In genomic region chr9:50603998-50604324, GRCm38 (mm10) we compare ENCODE assay signal across 8 mouse cellular contexts. TPM values are rescaled to one million over a fixed set of nuclear protein-coding genes. Genes with fewer than 3 reads are reported as not detected.
A peak's percentile ranks its signal among the peaks of the same experiment; 100 is the strongest.
DNase-seq lines count a peak whose midpoint lies in the region; ATAC-seq and TF ChIP-seq lines count a peak whose summit lies in the region.

No protein-coding gene starts in this region.

- peak overlapping the region; percentile 77 for H3K4me2 ChIP-seq in kidney, embryonic 14.5 days (replicated peaks; ENCODE audit: low read depth, low read length)
- peak overlapping the region; percentile 90 for H3K4me2 ChIP-seq in hindbrain, embryonic 13.5 days
- H3K4me2 ChIP-seq in midbrain, embryonic 12.5 days (replicated peaks) = peak overlapping the region; percentile 83

- DNase-seq in kidney, adult 8-10 months = no peak
- no peak for DNase-seq in right cerebral cortex, postnatal 14 days
- no peak for DNase-seq in cerebellum, adult 11-12 months

- peak; percentile 86 for ATAC-seq in kidney, embryonic 14.5 days (ENCODE audit: low FRiP score, low TSS enrichment)
- ATAC-seq in hindbrain, embryonic 13.5 days (ENCODE audit: low FRiP score) = peak; percentile 93
- ATAC-seq in midbrain, embryonic 12.5 days (ENCODE audit: low FRiP score, low read depth) = peak; percentile 90
- no peak for ATAC-seq in granulocyte monocyte progenitor cell, adult 5-6 weeks (replicated peaks; ENCODE audit: poor library complexity, severe bottlenecking)

- H3K4me3 ChIP-seq in kidney, embryonic 14.5 days (ENCODE audit: low read length) = peak overlapping the region; percentile 81
- H3K4me3 ChIP-seq in bone marrow, adult 2 months (replicated peaks; ENCODE audit: control insufficient read depth, low read depth, low read length) = peak overlapping the region; percentile 94
- peak overlapping the region; percentile 89 for H3K4me3 ChIP-seq in hindbrain, embryonic 13.5 days
- peak overlapping the region; percentile 80 for H3K4me3 ChIP-seq in midbrain, embryonic 12.5 days

- peaks cover 46% of the 10 kb centered on the region for H3K36me3 ChIP-seq in kidney, embryonic 14.5 days (ENCODE audit: control insufficient read depth, insufficient read depth, low read length)
- H3K36me3 ChIP-seq in hindbrain, embryonic 13.5 days = peaks cover 44% of the 10 kb centered on the region
- H3K36me3 ChIP-seq in midbrain, embryonic 12.5 days = peaks cover 44% of the 10 kb centered on the region

- peak overlapping the region; percentile 89 for H3K27ac ChIP-seq in kidney, embryonic 14.5 days (ENCODE audit: low read depth, low read length)
- peak overlapping the region; percentile 85 for H3K27ac ChIP-seq in bone marrow, adult 2 months (ENCODE audit: control insufficient read depth, insufficient read depth, low read depth, low read length, poor library complexity)
- peak overlapping the region; percentile 93 for H3K27ac ChIP-seq in hindbrain, embryonic 13.5 days
- H3K27ac ChIP-seq in midbrain, embryonic 12.5 days (replicated peaks) = peak overlapping the region; percentile 88

- peak overlapping the region; percentile 86 for H3K9ac ChIP-seq in kidney, embryonic 14.5 days (ENCODE audit: low read depth, low read length)
- peak overlapping the region; percentile 95 for H3K9ac ChIP-seq in hindbrain, embryonic 13.5 days
- peak overlapping the region; percentile 88 for H3K9ac ChIP-seq in midbrain, embryonic 12.5 days (replicated peaks)

- WGBS in kidney, embryonic 14.5 days = under 1% methylated on average over 24 of the region's 24 CpGs
- under 1% methylated on average over 24 of the region's 24 CpGs for WGBS in bone marrow, adult 2 months
- WGBS in hindbrain, embryonic 13.5 days = under 1% methylated on average over 24 of the region's 24 CpGs
- WGBS in midbrain, embryonic 12.5 days = 1% methylated on average over 24 of the region's 24 CpGs

- peaks cover 15% of the 10 kb centered on the region for H3K4me1 ChIP-seq in kidney, embryonic 14.5 days (ENCODE audit: control insufficient read depth, insufficient read depth, low read length)
- peaks cover 6% of the 10 kb centered on the region for H3K4me1 ChIP-seq in bone marrow, adult 2 months (ENCODE audit: control insufficient read depth, insufficient read depth, low read length)
- H3K4me1 ChIP-seq in hindbrain, embryonic 13.5 days (replicated peaks) = peaks cover 34% of the 10 kb centered on the region
- H3K4me1 ChIP-seq in midbrain, embryonic 12.5 days = peaks cover 23% of the 10 kb centered on the region

- H3K27me3 ChIP-seq in kidney, embryonic 14.5 days (ENCODE audit: control insufficient read depth, insufficient read depth, low read length) = no peaks in the 10 kb centered on the region
- no peaks in the 10 kb centered on the region for H3K27me3 ChIP-seq in hindbrain, embryonic 13.5 days
- H3K27me3 ChIP-seq in midbrain, embryonic 12.5 days = no peaks in the 10 kb centered on the region

- TF ChIP-seq CTCF in bone marrow, adult 2 months (IDR thresholded peaks at IDR 0.05; ENCODE audit: control insufficient read depth, insufficient read depth, low read length) = peak; percentile 43; the same call in 1 of the 2 replicates

- TF ChIP-seq POLR2A in bone marrow, adult 2 months (IDR thresholded peaks at IDR 0.05; ENCODE audit: borderline replicate concordance, control insufficient read depth, low read depth, low read length) = no peak

- H3K9me3 ChIP-seq in kidney, embryonic 14.5 days (ENCODE audit: control insufficient read depth, low read length) = no peaks in the 10 kb centered on the region
- no peaks in the 10 kb centered on the region for H3K9me3 ChIP-seq in hindbrain, embryonic 13.5 days
- H3K9me3 ChIP-seq in midbrain, embryonic 12.5 days = no peaks in the 10 kb centered on the region

RNA-seq across cellular contexts. Expression of gene Timm8b, which starts 0.3 kb away (rescaled TPM):
- 301 and 415 TPM in 2 replicates for polyA plus RNA-seq in kidney, embryonic 14.5 days (2014; fragmentation: Nextera tagmentation; extraction: Ambion mirVana)
- 41.7 and 54.8 TPM in 2 replicates for polyA plus RNA-seq in bone marrow, adult 2 months (2011; ENCODE audit: insufficient read depth, insufficient read length, low replicate concordance, missing spikeins)
- polyA plus RNA-seq in hindbrain, embryonic 13.5 days (2015; fragmentation: Nextera tagmentation; extraction: Ambion mirVana) = 373 and 382 TPM in 2 replicates
- 344 and 368 TPM in 2 replicates for polyA plus RNA-seq in midbrain, embryonic 12.5 days (2016; fragmentation: Nextera tagmentation; extraction: Ambion mirVana)
- total RNA-seq in granulocyte monocyte progenitor cell, adult 5-6 weeks (2014; fragmentation: Nextera tagmentation) = 134 and 159 TPM in 2 replicates
- 238 and 258 TPM in 2 replicates for total RNA-seq in granulocyte monocyte progenitor cell, adult 5-6 weeks (2017)

RNA-seq across cellular contexts. Expression of gene Sdhd, which starts 0.3 kb away (rescaled TPM):
- polyA plus RNA-seq in kidney, embryonic 14.5 days (2014; fragmentation: Nextera tagmentation; extraction: Ambion mirVana) = 365 and 387 TPM in 2 replicates
- 63.1 and 65.6 TPM in 2 replicates for polyA plus RNA-seq in bone marrow, adult 2 months (2011; ENCODE audit: insufficient read depth, insufficient read length, low replicate concordance, missing spikeins)
- 221 and 228 TPM in 2 replicates for polyA plus RNA-seq in hindbrain, embryonic 13.5 days (2015; fragmentation: Nextera tagmentation; extraction: Ambion mirVana)
- 209 and 224 TPM in 2 replicates for polyA plus RNA-seq in midbrain, embryonic 12.5 days (2016; fragmentation: Nextera tagmentation; extraction: Ambion mirVana)
- 172 and 230 TPM in 2 replicates for total RNA-seq in granulocyte monocyte progenitor cell, adult 5-6 weeks (2014; fragmentation: Nextera tagmentation)
- total RNA-seq in granulocyte monocyte progenitor cell, adult 5-6 weeks (2017) = 178 and 221 TPM in 2 replicates

RNA-seq across cellular contexts. Expression of gene Pih1d2, which starts 13.2 kb away (rescaled TPM):
- 6.1 and 8.1 TPM in 2 replicates for polyA plus RNA-seq in kidney, embryonic 14.5 days (2014; fragmentation: Nextera tagmentation; extraction: Ambion mirVana)
- polyA plus RNA-seq in bone marrow, adult 2 months (2011; ENCODE audit: insufficient read depth, insufficient read length, low replicate concordance, missing spikeins) = 2.5 TPM in 1 of 2 replicates, not detected in the other
- 5.7 and 7.5 TPM in 2 replicates for polyA plus RNA-seq in hindbrain, embryonic 13.5 days (2015; fragmentation: Nextera tagmentation; extraction: Ambion mirVana)
- 5.3 and 7.0 TPM in 2 replicates for polyA plus RNA-seq in midbrain, embryonic 12.5 days (2016; fragmentation: Nextera tagmentation; extraction: Ambion mirVana)
- 0.41 and 1.5 TPM in 2 replicates for total RNA-seq in granulocyte monocyte progenitor cell, adult 5-6 weeks (2014; fragmentation: Nextera tagmentation)
- 0.41 and 7.5 TPM in 2 replicates for total RNA-seq in granulocyte monocyte progenitor cell, adult 5-6 weeks (2017)

RNA-seq across cellular contexts. Expression of gene Nkapd1, which starts 13.3 kb away (rescaled TPM):
- polyA plus RNA-seq in kidney, embryonic 14.5 days (2014; fragmentation: Nextera tagmentation; extraction: Ambion mirVana) = 28.4 and 28.5 TPM in 2 replicates
- polyA plus RNA-seq in bone marrow, adult 2 months (2011; ENCODE audit: insufficient read depth, insufficient read length, low replicate concordance, missing spikeins) = 6.1 and 13.0 TPM in 2 replicates
- polyA plus RNA-seq in hindbrain, embryonic 13.5 days (2015; fragmentation: Nextera tagmentation; extraction: Ambion mirVana) = 24.5 and 25.9 TPM in 2 replicates
- polyA plus RNA-seq in midbrain, embryonic 12.5 days (2016; fragmentation: Nextera tagmentation; extraction: Ambion mirVana) = 27.7 and 28.0 TPM in 2 replicates
- 26.3 and 29.6 TPM in 2 replicates for total RNA-seq in granulocyte monocyte progenitor cell, adult 5-6 weeks (2014; fragmentation: Nextera tagmentation)
- total RNA-seq in granulocyte monocyte progenitor cell, adult 5-6 weeks (2017) = 36.4 and 43.9 TPM in 2 replicates

RNA-seq across cellular contexts. Expression of gene Tex12, which starts 42.8 kb away (rescaled TPM):
- polyA plus RNA-seq in kidney, embryonic 14.5 days (2014; fragmentation: Nextera tagmentation; extraction: Ambion mirVana) = not detected in 2 replicates
- polyA plus RNA-seq in bone marrow, adult 2 months (2011; ENCODE audit: insufficient read depth, insufficient read length, low replicate concordance, missing spikeins) = not detected in 2 replicates
- 0.22 and 0.38 TPM in 2 replicates for polyA plus RNA-seq in hindbrain, embryonic 13.5 days (2015; fragmentation: Nextera tagmentation; extraction: Ambion mirVana)
- polyA plus RNA-seq in midbrain, embryonic 12.5 days (2016; fragmentation: Nextera tagmentation; extraction: Ambion mirVana) = 0.48 and 0.93 TPM in 2 replicates
- total RNA-seq in granulocyte monocyte progenitor cell, adult 5-6 weeks (2014; fragmentation: Nextera tagmentation) = not detected in 2 replicates
- total RNA-seq in granulocyte monocyte progenitor cell, adult 5-6 weeks (2017) = not detected in 2 replicates
